Mouse (Mus musculus) mesoderm, embryonic 11.5 days (tissue): ENCODE data around the gene Dcst2.

Experiments
- DNase-seq: peaks from one replicate; pipeline ENCODE4 v3.0.0-alpha.2; 2012; ENCODE audit warnings: low read depth, low spot score

The Dcst2 gene

GRCm38 (mm10) chr3:89361675-89362074 is at the start of gene Dcst2:
Dcst2 (plus strand) TSS chr3:89361975.
- no peak for DNase-seq

DNA sequence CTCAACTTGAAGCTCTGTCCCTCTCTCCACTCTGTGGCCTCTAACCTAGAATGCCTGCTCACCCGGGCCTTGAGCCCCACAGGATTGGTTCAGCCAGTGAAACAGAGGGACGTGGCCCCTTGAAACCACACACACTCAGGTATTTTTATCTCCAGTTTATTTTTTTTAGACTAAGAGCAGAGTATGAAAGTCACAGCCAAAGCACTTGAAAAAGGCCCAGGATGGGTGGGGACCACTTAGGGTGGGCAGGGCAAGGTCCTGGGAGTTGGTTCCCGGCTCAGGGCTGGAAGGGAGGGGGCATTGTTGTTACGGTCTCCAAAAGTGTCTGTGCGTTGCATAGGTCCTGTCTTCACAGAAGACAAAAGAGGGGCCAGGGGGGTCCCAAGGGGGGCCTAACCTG is 47.4 kb upstream of the Dcst2 start:
- DNase-seq: no peak

- no peak for DNase-seq
Observed at GRCm38 (mm10) chr3:89314791-89315190, 47.0 kb upstream of the Dcst2 start.

DNA sequence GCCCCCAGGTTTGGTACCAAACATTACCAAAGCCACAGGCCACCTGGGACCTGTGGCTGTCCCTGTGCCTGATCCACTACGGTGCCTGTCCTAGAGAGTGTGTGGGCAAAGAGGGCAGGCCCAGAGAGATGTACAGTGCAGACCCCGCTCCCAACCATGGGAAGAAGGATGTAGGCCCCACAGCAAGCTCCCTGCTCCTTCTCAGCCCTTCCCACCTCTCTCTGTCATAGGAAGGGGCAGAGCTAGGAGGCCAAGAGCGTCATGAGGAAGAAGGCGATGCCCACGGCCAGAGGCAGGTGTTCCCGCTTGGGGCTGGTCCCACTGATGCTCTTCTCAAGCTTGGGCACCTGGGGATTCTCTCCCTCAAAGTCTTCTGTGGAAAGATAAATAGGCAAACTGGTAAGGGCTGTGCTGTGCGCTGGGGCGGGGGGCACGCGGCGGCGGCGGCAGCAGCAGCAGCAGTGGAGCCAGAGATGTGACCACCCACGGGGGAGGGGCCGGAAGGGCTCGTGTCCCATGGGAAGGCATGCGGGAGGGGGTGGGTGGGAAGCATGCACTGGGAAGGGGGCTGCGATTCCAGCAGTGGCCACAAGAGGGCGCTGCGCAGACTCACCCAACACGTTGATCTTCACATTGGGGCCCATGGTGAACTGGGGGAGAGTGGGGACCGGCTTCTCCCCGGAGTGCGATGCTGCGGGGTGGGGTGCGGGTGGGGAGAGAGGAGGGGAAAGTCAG is 46.4 kb upstream of the Dcst2 start:
- DNase-seq: peak; percentile 90

DNA sequence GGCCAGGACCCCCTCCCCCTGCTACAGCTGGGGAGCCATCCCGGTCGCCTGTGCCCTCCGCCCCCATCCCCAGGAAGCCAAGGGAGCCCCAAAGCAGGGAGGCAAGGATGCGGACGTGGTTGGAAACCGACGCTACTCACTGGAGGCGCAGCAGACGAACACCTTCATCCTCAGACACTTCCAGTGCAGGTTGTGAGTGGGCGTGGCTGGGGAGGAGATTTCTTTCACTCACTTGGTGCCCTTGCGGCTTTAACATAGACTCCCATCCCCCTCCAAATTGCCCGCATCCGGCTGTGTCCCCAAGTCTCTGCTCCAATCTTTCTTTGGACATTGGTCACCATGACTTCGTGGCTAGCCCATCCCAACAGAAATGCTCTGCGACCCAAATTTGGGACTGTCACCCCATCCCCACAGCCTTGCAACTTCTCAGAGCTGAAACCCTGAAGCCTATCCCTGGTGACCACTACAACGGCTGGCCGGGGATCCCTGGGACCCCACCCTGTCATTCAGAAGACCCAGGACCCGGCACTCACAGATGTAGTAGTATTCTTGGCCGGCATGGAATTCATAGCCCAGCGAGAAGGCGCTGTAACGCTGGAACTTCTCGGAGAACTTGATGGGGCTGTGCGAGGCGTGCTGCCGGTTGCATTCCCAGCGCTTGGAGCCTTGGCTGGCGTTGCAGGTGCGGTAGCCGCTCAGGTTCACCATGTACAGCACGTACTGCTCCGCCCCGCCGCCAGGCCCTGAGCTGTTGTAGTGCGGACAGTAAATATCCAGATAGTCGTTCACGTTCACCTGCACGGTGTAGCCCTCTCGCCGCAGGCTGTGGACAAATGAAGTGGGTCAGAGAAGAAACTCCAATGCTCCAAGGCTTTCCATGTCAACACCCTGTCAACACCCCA is 45.6 kb upstream of the Dcst2 start:
- no peak for DNase-seq

GRCm38 (mm10) chr3:89316833-89317232 is 44.9 kb upstream of the Dcst2 start:
- DNase-seq: peak; percentile 94

DNA sequence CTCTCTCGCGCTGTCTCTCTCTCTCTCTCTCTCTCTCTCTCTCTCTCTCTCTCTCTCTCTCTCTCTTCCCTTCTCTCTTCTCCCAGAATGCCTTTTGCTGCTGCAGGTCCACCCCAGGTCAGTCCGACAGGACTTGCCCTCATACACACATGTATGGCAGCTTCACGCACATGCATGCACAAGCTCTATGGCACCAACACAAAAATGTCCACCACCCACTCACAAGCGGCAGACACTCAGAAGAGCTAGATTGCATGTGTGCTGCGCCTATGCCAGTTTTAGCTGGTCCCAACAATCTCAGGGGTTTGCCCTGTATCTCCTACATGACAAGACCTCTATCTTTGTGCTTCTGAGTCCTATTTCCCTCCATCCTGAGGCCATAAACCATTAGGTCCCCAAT is 44.5 kb upstream of the Dcst2 start:
- DNase-seq: no peak

GRCm38 (mm10) chr3:89318316-89318715 is 43.5 kb upstream of the Dcst2 start:
- DNase-seq: no peak

DNA sequence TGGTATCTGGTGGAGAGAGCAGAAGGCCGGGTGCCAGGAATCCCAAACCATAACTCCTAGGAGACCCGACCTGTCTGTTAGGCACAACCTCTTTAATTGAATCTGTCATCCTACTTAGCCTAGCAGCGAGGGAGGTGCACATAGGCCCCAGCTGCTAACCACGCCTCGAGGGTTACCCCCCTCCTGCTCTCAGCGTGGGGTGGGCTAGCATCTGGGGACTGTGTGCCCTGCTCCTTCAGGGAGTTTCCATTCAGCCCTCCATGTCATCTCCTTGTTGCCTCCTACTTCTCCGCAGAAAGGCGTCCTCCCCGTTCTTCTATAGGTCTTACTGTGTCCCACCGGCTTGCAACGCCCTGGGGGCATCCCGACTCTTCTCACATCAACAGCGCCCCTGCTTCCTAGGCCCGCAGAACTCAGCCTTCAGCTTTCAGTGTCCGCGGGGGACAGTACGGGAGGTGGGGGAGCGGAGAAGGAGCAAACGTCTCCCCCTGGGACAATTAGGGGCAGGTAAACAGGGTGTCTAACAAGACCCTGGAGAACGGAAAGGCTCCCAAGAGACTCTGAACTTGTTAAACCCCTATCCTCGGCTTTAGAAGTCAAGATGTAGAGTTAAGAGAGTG is 42.7 kb upstream of the Dcst2 start:
- no peak for DNase-seq

DNA sequence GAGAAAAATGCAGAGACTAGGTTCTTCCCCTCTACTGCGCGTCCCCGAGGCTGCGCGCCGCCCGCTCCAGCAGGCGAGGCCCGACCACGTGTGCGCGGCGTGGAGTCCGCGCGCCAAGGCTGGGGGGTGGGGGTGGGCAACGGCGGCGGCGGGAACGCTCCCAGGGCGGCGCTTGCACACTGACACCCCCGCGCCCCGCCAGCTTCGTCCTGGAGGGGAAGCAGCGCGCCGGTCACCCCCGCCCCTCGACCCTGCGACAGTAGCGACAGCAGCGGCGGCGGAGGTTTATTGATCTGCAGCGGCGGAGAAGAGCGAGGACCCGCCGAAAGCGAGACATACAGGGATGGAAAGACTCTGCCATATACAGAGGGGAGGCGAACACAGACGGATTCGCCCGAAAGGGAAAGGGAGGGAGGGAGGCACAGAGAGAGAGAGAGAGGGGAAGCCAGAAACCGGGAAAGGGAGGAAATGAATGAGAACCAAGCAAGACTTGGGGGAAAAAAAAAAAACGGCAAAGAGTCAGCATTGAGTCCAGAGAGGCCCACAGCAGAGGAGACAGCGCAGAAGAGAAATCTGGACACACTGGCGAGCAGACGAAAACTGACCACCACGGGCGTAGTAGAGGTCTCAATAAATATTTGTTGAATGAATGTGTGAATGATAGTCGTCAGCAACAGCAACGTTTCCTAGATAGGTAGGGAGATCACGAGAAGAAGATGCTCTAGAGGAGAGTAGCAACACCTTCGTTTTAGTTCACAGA is 42.0 kb upstream of the Dcst2 start:
- no peak for DNase-seq

DNA sequence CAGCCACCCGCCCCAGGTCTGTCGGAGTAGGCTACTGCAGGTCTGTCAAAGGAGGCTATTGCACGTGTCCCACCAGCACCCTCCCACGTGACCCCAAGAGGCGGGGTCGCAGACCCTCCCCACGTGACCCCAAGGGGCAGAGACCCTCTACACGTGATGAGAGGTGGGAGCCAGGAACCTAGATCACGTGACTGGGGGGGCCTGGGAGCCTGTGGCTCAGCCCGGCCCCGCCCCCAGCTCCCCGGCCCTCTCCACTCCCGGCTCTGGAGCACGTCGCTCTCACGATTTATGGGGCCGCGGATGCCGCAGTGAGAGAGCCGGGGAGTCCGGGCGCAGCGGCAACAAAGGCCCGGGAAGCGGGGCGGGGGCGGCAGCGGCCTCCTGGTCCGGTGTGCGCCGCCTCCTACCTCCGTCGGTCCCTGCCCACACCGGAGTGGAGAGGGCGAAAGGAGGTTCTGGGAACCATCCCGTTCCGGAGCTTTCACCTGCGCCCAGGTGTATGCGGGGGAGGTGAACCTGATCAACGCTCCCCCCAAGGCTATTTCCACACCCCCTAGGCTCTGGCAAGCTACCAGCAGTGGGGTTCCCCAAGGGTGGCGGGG is 41.1 kb upstream of the Dcst2 start:
- DNase-seq: peak; percentile 88

- DNase-seq: peak; percentile 61
Observed at GRCm38 (mm10) chr3:89321183-89322130, 40.3 kb upstream of the Dcst2 start.

DNA sequence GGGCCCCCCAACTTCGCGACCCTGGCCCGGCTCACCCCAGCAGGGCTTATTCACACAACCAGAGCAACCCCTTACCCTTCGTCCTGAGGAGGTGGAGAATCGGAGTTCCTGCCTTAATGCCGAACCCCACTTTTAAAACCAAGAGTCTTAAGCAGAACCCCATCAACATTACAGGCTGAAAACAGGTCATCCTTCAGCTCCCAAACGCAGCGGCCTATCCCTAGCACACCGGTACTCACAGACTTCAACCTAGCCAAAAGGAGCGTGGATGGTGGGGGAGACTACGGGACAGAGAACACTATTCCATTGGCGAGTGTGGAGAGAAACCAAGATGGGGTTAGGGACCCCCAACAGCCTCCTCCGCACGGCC is 39.7 kb upstream of the Dcst2 start:
- no peak for DNase-seq

- peak; percentile 82 for DNase-seq
Observed at GRCm38 (mm10) chr3:89322514-89323165, 39.1 kb upstream of the Dcst2 start, which contains the start of gene Efna3. Efna3 (minus strand) TSS chr3:89322965.

GRCm38 (mm10) chr3:89325882-89326281 is 35.9 kb upstream of the Dcst2 start:
- no peak for DNase-seq

DNA sequence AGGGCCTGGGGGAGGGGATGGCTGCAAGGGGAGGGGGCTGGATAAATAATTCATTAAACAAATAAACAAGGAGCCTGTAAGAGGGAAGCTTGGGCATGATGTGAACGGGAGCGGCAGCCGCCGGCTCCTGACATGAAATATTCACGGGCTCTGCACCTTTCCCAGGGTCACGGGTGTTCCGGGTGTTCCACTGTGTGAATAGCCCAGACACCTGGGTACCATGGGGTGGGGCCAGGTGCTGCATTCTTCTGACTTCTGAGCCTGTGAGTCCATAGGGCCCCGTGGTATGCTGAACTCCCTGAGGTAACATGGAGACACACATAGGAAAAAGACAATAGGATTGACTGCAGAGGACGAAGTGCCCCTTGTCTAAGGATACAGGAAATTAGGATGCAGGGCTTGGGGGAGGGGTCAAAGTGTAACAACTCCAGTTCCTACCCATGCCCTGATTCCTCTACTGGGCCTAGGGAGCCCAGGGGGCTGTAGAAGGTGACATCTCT is 34.4 kb upstream of the Dcst2 start:
- no peak for DNase-seq

- no peak for DNase-seq
Observed at GRCm38 (mm10) chr3:89328623-89329022, 33.2 kb upstream of the Dcst2 start.

DNA sequence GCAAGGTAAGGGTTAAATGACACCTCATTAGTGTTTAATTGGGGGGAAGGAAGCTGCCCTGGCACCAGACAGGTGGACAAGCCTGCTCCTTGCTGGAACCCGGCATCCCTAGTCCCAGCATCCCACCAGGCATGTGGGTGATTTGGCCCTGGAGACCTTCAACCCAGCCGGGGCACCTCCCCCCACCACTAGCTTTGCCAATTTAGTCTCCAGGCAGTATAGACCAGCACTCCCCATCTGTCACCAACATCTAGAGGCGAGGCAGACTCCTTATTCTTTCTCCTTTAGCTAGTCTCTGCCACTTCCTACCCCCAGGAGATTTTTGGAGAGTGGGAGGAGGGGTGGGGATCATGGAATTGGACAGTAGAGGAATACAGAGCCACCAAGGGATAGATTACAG is 31.4 kb upstream of the Dcst2 start:
- no peak for DNase-seq

DNA sequence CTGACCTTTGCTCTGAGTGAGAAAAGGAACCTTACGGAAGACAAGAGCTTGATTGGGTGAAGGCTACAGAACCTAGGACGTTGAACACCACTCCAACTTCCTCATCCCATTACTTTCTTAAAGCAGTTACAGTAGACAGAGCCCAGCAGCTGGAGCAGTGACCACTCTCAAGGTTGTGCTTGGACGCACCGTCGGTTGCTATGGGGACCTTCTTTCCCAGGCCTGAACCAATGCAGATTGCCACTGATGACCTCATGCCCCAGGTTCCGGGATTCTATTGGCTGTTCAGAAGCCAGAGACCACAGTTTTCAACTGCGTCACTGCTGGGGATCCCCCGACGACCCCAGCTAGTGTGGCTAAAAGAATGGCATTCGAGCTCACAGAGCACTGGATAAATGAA is 30.8 kb upstream of the Dcst2 start:
- peak; percentile 75 for DNase-seq
